Mouse (Mus musculus) spleen, adult 2 months (tissue): Measurements from ENCODE around the gene Ddx10. TPM values are rescaled to one million over a fixed set of nuclear protein-coding genes. Genes with fewer than 3 reads are reported as not detected.

ENCODE experiments used
- DNase-seq, 2 experiments: peaks; one replicate each; pipeline versions ENCODE4 v3.0.0 to v3.0.0-alpha.2; 2012 to 2021; ENCODE audit warnings: low spot score in 2 of 2, low read depth in 1 of 2
- H3K27ac ChIP-seq: fragments of 200-500 bp; 2 replicates; pipeline ENCODE4 v1.5.1; 2012; ENCODE audit warnings: low read length, inconsistent platforms; ENCODE audit not compliant: insufficient read depth
- H3K27me3 ChIP-seq: fragments of 200-500 bp; 2 replicates; pipeline ENCODE4 v1.6.1; 2012; ENCODE audit warnings: mild to moderate bottlenecking, moderate library complexity, low read length, inconsistent platforms; ENCODE audit not compliant: control insufficient read depth, insufficient read depth
- H3K36me3 ChIP-seq: fragments of 200-500 bp; 2 replicates; pipeline ENCODE4 v1.6.1; 2012; ENCODE audit warnings: mild to moderate bottlenecking, low read length, inconsistent platforms; ENCODE audit not compliant: control insufficient read depth, insufficient read depth
- H3K4me1 ChIP-seq: fragments of 200-500 bp; 2 replicates; pipeline ENCODE4 v1.6.1; 2011; ENCODE audit warnings: inconsistent platforms; ENCODE audit not compliant: control insufficient read depth, insufficient read depth, insufficient read length
- H3K4me3 ChIP-seq: fragments of 200-500 bp; 2 replicates; pipeline ENCODE4 v1.5.1; 2011; ENCODE audit warnings: mild to moderate bottlenecking, inconsistent platforms; ENCODE audit not compliant: insufficient read depth, insufficient read length; ENCODE audit errors: extremely low read depth
- CTCF ChIP-seq: fragments of 200-500 bp; IDR thresholded peaks from 2 replicates; pipeline ENCODE4 v1.5.1; 2011; ENCODE audit warnings: mild to moderate bottlenecking, inconsistent platforms; ENCODE audit not compliant: insufficient read depth, insufficient read length, insufficient replicate concordance; ENCODE audit errors: extremely low read depth
- POLR2A ChIP-seq: fragments of 200-500 bp; IDR thresholded peaks from 2 replicates; pipeline ENCODE4 v1.6.1; 2011; ENCODE audit warnings: low read depth, low read length, inconsistent platforms
- WGBS: fragments of 180-500 bp; shearing (Covaris S2); methylation state at CpG from one replicate; pipeline ENCODE4 v1.1.7; 2018; 5-methylcytosine and 5-hydroxymethylcytosine counted together
- polyA plus RNA-seq: library from polyadenylated mRNA; depleted of rRNA; stranded (reverse); fragments of >200 nt; gene quantifications from 2 replicates; pipeline ENCODE4 v1.2.3, GENCODE M21; 2012

Ddx10 gene
- polyA plus RNA-seq, 1 experiment, result 1.4 TPM

DNA sequence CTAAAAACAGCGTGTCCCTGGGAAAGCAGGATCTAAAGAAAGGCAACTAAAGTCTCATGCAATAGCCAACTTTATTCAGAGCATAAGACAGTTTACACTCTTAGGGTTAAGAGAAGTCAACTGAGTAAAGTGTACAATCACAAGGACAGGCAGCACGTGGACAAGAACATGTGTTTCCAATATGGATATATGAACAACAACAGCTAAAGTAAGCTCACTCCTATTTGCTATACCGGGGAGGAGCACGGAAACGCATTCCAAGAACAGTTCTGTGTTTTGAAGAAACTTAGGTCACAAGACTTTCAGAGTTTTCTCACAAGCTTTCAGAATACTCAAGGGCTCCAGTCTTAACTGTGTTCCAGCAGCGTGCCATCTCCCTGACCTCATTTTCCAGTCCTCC lies 10.3 kb upstream of the Ddx10 start:
- DNase-seq, result no peak
- Histone ChIP-seq H3K27ac (no peak overlapping the region), H3K4me3 (no peak overlapping the region), H3K36me3 (no peaks in the 10 kb centered on the region), H3K27me3 (no peaks in the 10 kb centered on the region; the same call in 1 of the 2 replicates), H3K4me1 (no peaks in the 10 kb centered on the region)
- 85% methylated on average over 6 of the region's 6 CpGs for WGBS
- no peak for TF ChIP-seq POLR2A
- no peak for TF ChIP-seq CTCF

DNA sequence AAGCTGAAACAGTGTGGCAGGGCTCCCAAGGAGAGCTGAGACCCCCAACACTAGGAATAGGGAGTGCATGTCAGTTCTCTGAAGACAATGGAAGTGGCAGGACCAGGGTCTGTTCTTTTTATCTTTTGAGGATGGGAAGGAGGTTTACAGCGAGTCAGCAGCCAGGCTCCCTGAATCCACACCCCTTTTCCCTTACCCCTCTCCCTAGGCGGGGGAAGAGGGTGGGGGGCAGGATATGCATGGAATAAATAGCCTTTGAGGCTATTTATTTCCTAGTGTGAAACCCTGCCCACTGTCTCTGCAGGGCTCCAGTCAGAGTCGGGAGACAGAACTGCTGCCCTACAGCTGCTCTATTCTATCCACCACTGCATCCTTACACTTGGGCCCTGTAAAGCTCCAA lies 9.9 kb upstream of the Ddx10 start:
- no peak for DNase-seq
- no peaks in the 10 kb centered on the region for H3K4me1 ChIP-seq
- H3K36me3 ChIP-seq, result no peaks in the 10 kb centered on the region
- no peak overlapping the region for H3K27ac ChIP-seq
- no peak overlapping the region for H3K4me3 ChIP-seq
- H3K27me3 ChIP-seq, result no peaks in the 10 kb centered on the region; the same call in 1 of the 2 replicates
- 61% methylated on average over 3 of the region's 3 CpGs for WGBS
- no peak for TF ChIP-seq CTCF
- no peak for TF ChIP-seq POLR2A

DNA sequence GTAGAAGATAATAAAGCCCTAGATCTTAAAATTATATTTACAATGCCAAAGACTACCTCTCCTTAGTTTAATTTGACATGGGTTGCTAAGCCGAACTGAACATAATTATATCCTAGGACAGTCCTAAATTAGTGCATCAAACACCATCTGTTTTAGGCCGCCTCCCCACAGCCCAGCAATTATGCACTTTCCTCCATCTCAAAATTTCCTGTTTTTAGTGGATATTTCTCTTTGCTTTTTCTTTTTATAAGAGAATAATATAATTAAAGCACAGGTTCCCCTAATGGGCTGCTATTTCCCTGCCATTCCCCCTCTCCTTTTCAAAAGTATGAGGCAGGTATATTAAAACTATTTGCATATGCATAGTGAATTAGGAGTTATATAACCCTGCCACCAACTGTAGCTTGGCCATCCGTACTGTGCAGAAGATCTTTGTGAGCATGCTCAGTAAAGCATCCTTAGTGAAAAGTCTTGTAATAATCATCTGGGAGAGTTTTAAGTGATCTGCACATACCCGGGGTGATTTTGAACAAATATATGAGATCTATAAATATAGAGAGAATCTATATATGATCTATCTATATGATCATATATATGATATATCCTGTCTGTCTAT lies 8.9 kb upstream of the Ddx10 start:
- Histone ChIP-seq H3K27me3 (no peaks in the 10 kb centered on the region; the same call in 1 of the 2 replicates), H3K27ac (no peak overlapping the region), H3K36me3 (no peaks in the 10 kb centered on the region), H3K4me3 (no peak overlapping the region), H3K4me1 (no peaks in the 10 kb centered on the region)
- TF ChIP-seq POLR2A (no peak), CTCF (no peak)
- DNase-seq, result no peak
- 87% methylated on average over 4 of the region's 4 CpGs for WGBS

DNA sequence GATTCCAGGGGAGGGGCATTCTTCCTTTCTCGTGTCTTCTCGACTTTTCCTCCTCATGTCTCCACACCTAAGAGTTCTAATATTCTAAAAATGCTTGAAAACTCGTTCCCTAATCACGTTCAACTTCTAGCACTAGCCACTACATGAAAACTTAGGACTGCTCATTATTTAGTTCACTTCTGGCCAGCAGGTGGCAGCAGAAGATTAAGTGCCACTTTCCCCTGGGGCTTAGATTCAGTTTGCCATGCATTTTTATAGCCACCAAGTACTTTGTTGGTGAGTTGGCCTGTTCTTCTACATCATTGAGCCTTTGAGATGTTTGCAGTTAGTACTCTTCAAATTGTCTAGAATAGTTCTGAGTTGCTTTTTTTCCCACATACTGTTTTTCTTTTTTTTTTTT lies 6.5 kb upstream of the Ddx10 start:
- H3K27ac ChIP-seq, result no peak overlapping the region
- no peaks in the 10 kb centered on the region for H3K36me3 ChIP-seq
- WGBS, result 0% methylated on average over 4 of the region's 4 CpGs
- peak; percentile 44 to 68 for DNase-seq
- H3K4me3 ChIP-seq, result no peak overlapping the region
- H3K27me3 ChIP-seq, result no peaks in the 10 kb centered on the region; the same call in 1 of the 2 replicates
- no peaks in the 10 kb centered on the region for H3K4me1 ChIP-seq
- TF ChIP-seq POLR2A, result no peak
- TF ChIP-seq CTCF, result peak; percentile 56; the same call in 1 of the 2 replicates

DNA sequence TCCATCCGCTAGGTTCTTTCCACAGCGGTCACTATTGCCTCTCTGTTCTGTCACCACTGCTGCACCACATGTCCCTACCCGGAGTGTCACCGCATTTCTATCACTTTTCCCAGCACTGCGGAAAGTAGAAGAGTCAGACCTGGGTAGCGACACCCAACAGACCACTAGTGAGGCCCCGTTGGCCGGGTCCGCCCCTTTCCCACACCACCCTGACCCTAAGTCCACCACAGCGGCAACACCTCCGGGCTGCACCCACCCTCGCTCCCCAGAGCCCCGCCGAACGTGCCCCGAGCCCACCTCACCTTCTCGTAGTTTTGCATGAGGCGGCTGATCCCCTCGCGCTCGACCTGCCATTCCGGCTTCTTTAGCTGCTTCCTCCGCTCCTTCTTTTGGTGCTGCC lies 337 bp downstream of the Ddx10 start:
- Histone ChIP-seq H3K27me3 (no peaks in the 10 kb centered on the region), H3K4me3 (peak overlapping the region; percentile 78), H3K36me3 (no peaks in the 10 kb centered on the region), H3K27ac (peak overlapping the region; percentile 38; the same call in 1 of the 2 replicates), H3K4me1 (peaks cover 2% of the 10 kb centered on the region; the same call in 1 of the 2 replicates)
- DNase-seq, result peak in 1 of 2 experiments; percentile 5
- WGBS, result 2% methylated on average over 23 of the region's 23 CpGs
- no peak for TF ChIP-seq POLR2A
- TF ChIP-seq CTCF, result no peak

DNA sequence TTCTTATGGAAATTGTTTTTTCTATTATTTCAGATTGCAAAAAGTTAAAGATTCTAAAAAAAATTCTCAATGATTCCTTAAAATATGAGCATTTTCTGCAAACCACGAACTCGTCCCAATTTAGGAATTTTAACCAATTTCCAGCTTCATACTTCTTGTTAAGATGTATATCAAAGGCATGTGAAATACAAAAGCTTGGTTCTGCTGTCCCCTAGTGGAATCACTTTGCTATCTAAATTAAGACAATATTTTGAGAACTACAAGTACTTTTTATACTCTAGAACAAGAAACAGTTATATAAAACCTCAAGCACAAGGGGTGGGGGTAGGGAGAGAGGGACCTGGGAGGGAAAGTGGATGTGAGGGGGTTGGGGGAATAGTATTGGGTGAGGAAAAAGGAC lies 29.7 kb downstream of the Ddx10 start:
- no peaks in the 10 kb centered on the region for H3K27me3 ChIP-seq
- TF ChIP-seq CTCF (no peak), POLR2A (no peak)
- peaks cover 9% of the 10 kb centered on the region for H3K36me3 ChIP-seq
- DNase-seq, result no peak
- WGBS, result 90% methylated on average over 2 of the region's 2 CpGs
- H3K27ac ChIP-seq, result no peak overlapping the region
- H3K4me3 ChIP-seq, result no peak overlapping the region
- no peaks in the 10 kb centered on the region for H3K4me1 ChIP-seq

DNA sequence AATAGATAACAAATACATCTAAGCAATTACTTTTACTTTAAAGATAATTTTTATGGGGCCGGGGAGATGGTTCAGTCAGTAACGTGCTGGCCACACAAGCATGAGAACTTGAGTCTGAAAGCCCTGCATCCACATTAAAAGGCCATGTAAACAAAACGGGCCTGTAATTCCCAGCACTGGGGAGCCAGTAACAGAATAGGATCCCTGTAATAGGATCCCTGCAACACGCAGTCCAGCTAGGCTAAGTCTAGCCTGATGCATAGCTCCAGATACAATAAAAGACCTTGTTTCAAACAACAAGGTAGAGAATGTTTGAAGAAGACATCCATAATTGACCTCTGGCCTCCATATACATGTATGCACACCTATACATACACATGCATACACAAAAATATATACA lies 39.6 kb downstream of the Ddx10 start:
- no peak for DNase-seq
- TF ChIP-seq POLR2A, result no peak
- no peak for TF ChIP-seq CTCF
- Histone ChIP-seq H3K36me3 (peaks cover 13% of the 10 kb centered on the region), H3K4me3 (no peak overlapping the region), H3K27me3 (no peaks in the 10 kb centered on the region), H3K4me1 (no peaks in the 10 kb centered on the region), H3K27ac (no peak overlapping the region)
- WGBS, result 95% methylated on average over 4 of the region's 4 CpGs
